Mouse (Mus musculus): ENCODE measurements around the gene Galns. TPM values are rescaled to one million over a fixed set of nuclear protein-coding genes. Genes with fewer than 3 reads are reported as not detected.
"Not testable (repeated sequence)": the region's sequence is repeated elsewhere in the genome, so short reads cannot be mapped to it uniquely, and the experiment has no call there.

Gene Galns
- total RNA-seq, 2 experiments from 2014 or later: 2.9 to 3.6 TPM

- no peak for DNase-seq
- intact Hi-C loops (cut with DNase I; ENCODE audit: low total_unique reads): no loop called here
Measured at GRCm38 (mm10) chr8:122605367-122605766, 5.9 kb downstream of the Galns start.

- no peak for DNase-seq
- intact Hi-C loops (cut with DNase I; ENCODE audit: low total_unique reads): no loop called here
Measured at GRCm38 (mm10) chr8:122604640-122605039, 6.6 kb downstream of the Galns start.

GRCm38 (mm10) chr8:122600666-122601065 lies 10.6 kb downstream of the Galns start:
- intact Hi-C loops (cut with DNase I; ENCODE audit: low total_unique reads): no loop called here
- DNase-seq: no peak

- intact Hi-C loops (cut with DNase I; ENCODE audit: low total_unique reads): no loop called here
Measured at GRCm38 (mm10) chr8:122596031-122596430, 15.2 kb downstream of the Galns start.

GRCm38 (mm10) chr8:122593783-122594507 lies 17.3 kb downstream of the Galns start:
- intact Hi-C loops (cut with DNase I; ENCODE audit: low total_unique reads): no loop called here
- no peak for DNase-seq

More at GRCm38 (mm10) chr8:122596031-122596430, 15.2 kb downstream of the Galns start:
- no peak for DNase-seq

GRCm38 (mm10) chr8:122593240-122593639 lies 18.0 kb downstream of the Galns start:
- intact Hi-C loops (cut with DNase I; ENCODE audit: low total_unique reads): no loop called here
- DNase-seq: no peak

GRCm38 (mm10) chr8:122586749-122587148 lies 24.5 kb downstream of the Galns start:
- no peak for DNase-seq
- intact Hi-C loops (cut with DNase I; ENCODE audit: low total_unique reads): no loop called here

- DNase-seq: no peak
- intact Hi-C loops (cut with DNase I; ENCODE audit: low total_unique reads): no loop called here
Measured at GRCm38 (mm10) chr8:122586171-122586570, 25.1 kb downstream of the Galns start.

GRCm38 (mm10) chr8:122585411-122585891 lies 25.8 kb downstream of the Galns start:
- intact Hi-C loops (cut with DNase I; ENCODE audit: low total_unique reads): no loop called here
- DNase-seq: no peak

- no peak for DNase-seq
- intact Hi-C loops (cut with DNase I; ENCODE audit: low total_unique reads): no loop called here
Measured at GRCm38 (mm10) chr8:122584981-122585380, 26.3 kb downstream of the Galns start.

GRCm38 (mm10) chr8:122580926-122581325 lies 30.3 kb downstream of the Galns start:
- DNase-seq: no peak
- intact Hi-C loops (cut with DNase I; ENCODE audit: low total_unique reads): no loop called here

- DNase-seq: no peak
- intact Hi-C loops (cut with DNase I; ENCODE audit: low total_unique reads): no loop called here
Measured at GRCm38 (mm10) chr8:122579196-122579595, 32.1 kb downstream of the Galns start.

- intact Hi-C loops (cut with DNase I; ENCODE audit: low total_unique reads): no loop called here
Measured at GRCm38 (mm10) chr8:122577116-122577515, 34.1 kb downstream of the Galns start.

GRCm38 (mm10) chr8:122576648-122577022 lies 34.6 kb downstream of the Galns start, which contains the start of gene Aprt:
TSS of gene Aprt (minus strand) at chr8:122576909.
- intact Hi-C loops (cut with DNase I; ENCODE audit: low total_unique reads): no loop called here
- peak; percentile 92 for DNase-seq

More at GRCm38 (mm10) chr8:122577116-122577515, 34.1 kb downstream of the Galns start:
- no peak for DNase-seq

GRCm38 (mm10) chr8:122575735-122576647 lies 35.3 kb downstream of the Galns start:
- no peak for DNase-seq
- intact Hi-C loops (cut with DNase I; ENCODE audit: low total_unique reads): no loop called here

- intact Hi-C loops (cut with DNase I; ENCODE audit: low total_unique reads): no loop called here
- DNase-seq: no peak
Measured at GRCm38 (mm10) chr8:122575286-122575685, 36.0 kb downstream of the Galns start.

- DNase-seq: no peak
Measured at GRCm38 (mm10) chr8:122574667-122575251, 36.5 kb downstream of the Galns start.

GRCm38 (mm10) chr8:122574264-122574663 lies 37.0 kb downstream of the Galns start:
- DNase-seq: no peak
- intact Hi-C loops (cut with DNase I; ENCODE audit: low total_unique reads): no loop called here

More at GRCm38 (mm10) chr8:122574667-122575251, 36.5 kb downstream of the Galns start:
- intact Hi-C loops (cut with DNase I; ENCODE audit: low total_unique reads): no loop called here

GRCm38 (mm10) chr8:122573577-122573976 lies 37.7 kb downstream of the Galns start:
- DNase-seq: no peak

GRCm38 (mm10) chr8:122573176-122573575 lies 38.1 kb downstream of the Galns start:
- DNase-seq; intact Hi-C loops (cut with DNase I; ENCODE audit: low total_unique reads): not testable (repeated sequence)

More at GRCm38 (mm10) chr8:122573577-122573976, 37.7 kb downstream of the Galns start:
- intact Hi-C loops (cut with DNase I; ENCODE audit: low total_unique reads): no loop called here
